Mouse (Mus musculus) frontal cortex, postnatal 36 days (tissue): ENCODE data around the gene Gm17334.
A peak's percentile ranks its signal among the peaks of the same experiment; 100 is the strongest.
"Not testable (repeated sequence)": the region's sequence is repeated elsewhere in the genome, so short reads cannot be mapped to it uniquely, and the experiment has no call there.

Experiments used
- DNase-seq, 2 experiments: peaks; one replicate each; pipeline ENCODE4 v3.0.0; 2022; ENCODE audit warnings: low spot score in 2 of 2

Gene Gm17334

GRCm38 (mm10) chr11:53771001-53771744 lies 1.8 kb downstream of the Gm17334 start:
- DNase-seq, result no peak

DNA sequence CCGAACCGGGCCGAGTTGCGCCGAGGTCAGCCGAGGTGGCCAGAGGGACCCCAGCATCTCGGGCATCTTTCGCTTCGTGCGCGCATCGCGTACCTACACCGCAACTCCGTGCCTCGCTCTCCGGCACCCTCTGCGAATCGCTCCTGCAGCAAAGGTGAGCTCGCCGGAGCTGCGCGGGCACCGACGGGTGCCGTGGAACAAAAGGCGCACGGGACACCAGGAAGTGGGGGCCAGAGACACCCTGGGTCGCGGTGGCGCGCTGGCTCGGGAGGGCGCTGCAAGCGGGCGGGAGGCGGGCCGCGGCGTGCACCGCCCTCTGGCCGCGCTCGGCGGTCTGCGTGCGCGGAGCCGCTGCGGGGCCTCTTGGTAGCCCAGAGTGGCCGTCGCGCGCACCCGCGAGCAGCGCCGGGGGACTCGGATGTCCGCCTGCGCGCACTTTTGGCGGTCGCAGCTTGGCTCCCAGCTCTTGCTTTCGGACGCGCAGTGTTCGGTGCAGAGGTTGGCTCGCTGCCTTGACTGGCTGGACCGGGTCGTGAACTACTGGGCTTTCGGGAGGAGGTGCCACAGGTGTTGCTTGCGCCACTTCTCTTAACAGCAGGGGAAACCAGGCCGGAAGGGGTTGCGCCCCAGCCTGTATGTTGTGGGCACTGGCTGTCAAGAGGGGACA lies 2.7 kb downstream of the Gm17334 start:
- DNase-seq, result peak; percentile 47 to 58

- peak; percentile 82 to 85 for DNase-seq
Observed at GRCm38 (mm10) chr11:53769760-53770124, 3.2 kb downstream of the Gm17334 start, which contains the start of gene Irf1. Irf1 (plus strand) TSS chr11:53770014.

DNA sequence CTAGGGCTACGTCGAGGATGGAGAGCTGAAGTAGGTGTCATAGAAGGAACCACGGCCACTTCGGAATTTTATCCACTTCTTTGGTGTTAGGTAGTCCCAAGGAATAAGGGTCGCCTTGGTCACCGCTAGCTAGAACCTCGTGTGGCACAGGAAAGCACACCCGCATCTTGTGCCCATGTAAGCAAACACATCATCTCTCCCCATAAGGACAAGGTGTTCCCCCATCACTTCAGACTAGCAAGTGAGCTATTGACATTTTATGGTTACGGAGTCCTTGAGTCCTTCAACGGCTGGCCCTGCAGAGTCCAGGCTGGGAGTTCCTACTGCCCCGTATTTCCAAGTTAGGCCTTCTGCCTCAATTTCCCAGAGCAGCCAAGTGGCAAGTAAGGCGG lies 3.8 kb downstream of the Gm17334 start:
- DNase-seq, result no peak

GRCm38 (mm10) chr11:53768422-53769184 lies 4.4 kb downstream of the Gm17334 start:
- no peak for DNase-seq

DNA sequence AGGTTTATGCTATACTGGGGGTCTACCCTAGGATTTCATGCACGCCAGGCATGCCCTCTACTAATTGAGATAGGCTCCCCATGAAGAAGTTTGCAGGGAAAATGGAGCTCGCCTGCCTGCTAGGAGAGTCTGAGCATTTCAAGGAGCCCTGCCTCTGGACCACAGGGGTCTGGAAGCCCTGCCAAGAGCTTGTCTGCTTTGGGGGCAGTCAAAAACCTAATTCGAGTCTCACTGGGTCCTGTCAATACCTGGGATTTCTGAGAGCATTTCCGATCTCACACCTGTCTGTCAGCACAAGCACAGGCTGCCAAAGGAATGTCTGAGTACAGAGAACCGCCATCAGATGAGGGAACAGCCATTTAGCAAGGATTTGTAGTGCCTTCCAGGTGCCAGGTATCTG lies 8.4 kb downstream of the Gm17334 start:
- no peak for DNase-seq

GRCm38 (mm10) chr11:53763496-53764140 lies 9.4 kb downstream of the Gm17334 start:
- DNase-seq, result peak; percentile 69 to 73

DNA sequence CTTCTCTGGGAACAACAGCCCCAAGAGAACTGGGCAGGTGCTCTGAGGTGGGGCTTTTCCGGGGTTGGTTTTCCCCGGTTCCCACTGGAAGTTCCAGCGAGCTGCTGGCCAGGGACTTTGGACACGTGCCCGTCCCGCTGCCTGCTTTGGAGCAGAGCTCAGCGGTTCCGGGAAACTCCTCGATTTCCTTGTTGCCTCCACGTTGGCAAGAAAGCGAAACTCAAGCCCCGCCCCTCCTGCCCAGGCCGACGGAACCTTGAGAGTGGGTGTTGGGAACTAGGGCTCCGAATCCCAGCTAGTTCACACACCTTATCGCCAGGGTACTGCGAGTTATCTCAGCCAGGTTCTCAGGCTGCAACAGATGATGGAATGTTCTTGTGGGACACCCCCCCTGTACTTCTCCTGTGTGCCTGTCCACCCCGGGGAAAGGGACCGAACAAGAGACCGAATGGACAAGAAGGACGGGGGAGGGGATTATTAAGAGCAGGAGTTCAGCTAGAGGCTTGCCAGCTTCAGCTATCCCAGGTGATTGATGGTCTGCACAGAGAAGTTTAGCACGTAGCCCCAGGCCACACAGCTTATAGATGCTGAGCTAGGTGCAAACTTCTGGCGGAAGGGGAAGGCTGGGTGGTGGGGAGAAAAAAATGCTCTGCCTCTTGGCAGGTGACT lies 10.0 kb downstream of the Gm17334 start:
- peak in 1 of 2 experiments; percentile 25 for DNase-seq

- DNase-seq, result no peak
Observed at GRCm38 (mm10) chr11:53762426-53762825, 10.6 kb downstream of the Gm17334 start.

GRCm38 (mm10) chr11:53761822-53762221 lies 11.2 kb downstream of the Gm17334 start:
- no peak for DNase-seq

DNA sequence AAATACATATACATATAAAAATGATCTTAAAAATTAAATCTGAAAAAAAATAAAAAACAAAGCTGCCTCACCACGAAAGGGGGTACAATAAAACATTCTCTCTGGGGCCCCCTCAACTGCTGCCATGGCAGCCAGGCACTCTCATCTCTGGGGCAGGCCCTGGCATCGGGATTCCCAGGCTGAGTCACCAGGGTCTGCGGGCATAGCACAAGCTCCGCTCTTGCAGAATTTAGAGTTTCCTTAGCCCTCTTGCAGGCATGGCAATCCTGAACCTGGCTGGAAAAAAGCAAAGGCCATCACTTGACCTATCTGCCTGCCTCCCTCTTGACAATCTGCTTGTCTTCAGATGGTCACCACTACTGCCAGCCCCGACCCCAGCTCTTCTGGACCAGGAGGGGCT lies 11.7 kb downstream of the Gm17334 start:
- DNase-seq, result no peak

GRCm38 (mm10) chr11:53759545-53760406 lies 13.2 kb downstream of the Gm17334 start:
- no peak for DNase-seq

DNA sequence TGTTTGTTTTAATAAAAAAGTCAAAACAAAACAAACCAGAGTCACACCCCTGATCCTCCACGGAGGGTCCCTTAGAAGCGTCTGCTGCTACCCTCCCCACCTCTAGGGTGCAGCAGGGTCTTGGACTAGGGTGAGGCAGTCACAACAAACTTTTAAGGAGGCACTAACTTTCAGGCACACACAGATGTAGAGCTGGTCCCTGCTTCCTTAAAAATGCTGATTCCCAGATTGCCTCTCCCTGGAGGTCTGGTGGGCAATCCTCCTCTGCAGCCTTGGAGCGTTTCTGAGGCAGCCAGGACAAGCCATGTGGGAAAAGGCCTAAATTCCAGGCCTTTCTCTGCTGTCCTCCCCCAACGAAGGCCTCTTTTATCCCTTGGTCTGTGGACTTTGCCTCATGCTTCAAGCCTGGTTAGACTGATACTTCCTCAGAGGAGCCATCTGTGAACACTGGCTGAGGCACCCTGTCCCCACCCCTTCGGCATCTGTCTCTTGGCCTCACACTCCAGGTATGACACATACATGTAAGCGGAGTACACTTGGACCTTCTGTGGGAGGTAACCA lies 14.1 kb downstream of the Gm17334 start:
- DNase-seq, result no peak

- DNase-seq, result not testable (repeated sequence)
Observed at GRCm38 (mm10) chr11:53758033-53758432, 15.0 kb downstream of the Gm17334 start.

DNA sequence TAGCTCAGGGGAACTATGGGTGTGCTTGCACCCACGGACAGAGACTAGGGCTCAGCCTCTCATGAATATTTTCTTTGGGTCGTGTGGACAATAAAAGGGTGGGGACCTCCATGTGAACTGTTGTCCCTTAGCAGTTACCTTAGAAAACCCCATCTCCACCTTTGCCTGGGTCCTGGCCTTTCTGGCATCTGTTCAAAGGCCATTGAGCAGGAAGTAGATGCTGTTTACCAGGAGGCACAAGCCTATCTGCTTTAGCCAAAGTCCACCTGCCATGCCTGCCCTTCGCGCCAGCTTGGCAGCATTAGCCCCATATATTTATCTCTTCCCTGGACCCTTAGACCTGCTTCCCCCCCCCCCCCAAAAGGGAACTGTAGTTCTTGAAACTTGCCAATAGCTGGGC lies 15.4 kb downstream of the Gm17334 start:
- DNase-seq, result no peak

DNA sequence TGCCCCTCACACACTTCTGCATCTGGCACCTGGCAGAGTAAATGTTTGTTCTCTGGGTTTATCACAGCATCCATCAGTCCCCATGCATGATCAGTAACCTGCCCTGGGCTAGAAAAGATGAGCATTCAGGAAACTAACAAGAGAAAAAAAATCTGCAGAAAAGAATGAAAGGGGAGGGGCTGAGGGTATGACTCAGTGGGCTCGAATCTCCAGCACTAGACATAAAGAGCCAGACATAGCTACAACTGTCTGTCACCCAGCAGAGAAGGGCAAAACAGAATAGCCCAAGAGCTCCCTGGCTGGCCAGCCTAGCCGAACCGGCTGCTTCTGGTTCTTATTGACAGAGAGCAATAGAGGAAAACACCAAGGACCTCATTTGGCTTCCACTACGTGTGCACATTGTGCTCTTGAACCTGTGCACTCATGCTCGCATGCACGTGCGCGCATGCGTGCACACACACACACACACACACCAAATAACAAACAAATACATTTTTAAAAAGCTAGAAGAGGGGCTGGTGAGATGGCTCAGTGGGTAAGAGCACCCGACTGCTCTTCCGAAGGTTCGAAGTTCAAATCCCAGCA lies 17.9 kb downstream of the Gm17334 start:
- DNase-seq, result no peak

- DNase-seq, result no peak
Observed at GRCm38 (mm10) chr11:53749716-53750352, 23.2 kb downstream of the Gm17334 start.

- DNase-seq, result no peak
Observed at GRCm38 (mm10) chr11:53749306-53749705, 23.7 kb downstream of the Gm17334 start.

GRCm38 (mm10) chr11:53748614-53749013 lies 24.4 kb downstream of the Gm17334 start:
- DNase-seq, result no peak
